Mouse (Mus musculus): ENCODE results near the gene Dnaaf5.
A peak's percentile ranks its signal among the peaks of the same experiment; 100 is the strongest.

DNA sequence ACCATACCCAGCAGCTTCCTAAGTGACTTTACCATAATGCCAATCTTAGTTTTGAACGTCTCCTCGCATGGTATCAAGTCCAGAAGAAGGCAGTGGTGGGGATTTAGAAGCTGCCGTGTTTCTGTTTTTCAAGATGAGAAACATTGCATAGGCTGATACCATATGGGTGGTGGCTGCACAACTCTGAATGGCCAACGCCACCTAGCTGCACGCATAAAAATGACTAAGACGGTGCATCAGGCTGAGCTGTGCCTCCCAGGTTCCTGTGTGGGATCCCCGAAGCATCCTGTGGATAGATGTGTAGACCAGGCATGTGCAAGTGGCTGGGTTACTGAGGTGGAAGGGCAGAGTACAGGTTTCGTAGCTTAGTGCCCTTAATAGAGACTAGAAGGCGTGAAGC, 42.2 kb upstream of the Dnaaf5 start:
- TF ChIP-seq POLR2A (IDR thresholded peaks at IDR 0.05; ENCODE audit: borderline replicate concordance, extremely low read depth, low read depth, low read length), result no peak
- TF ChIP-seq CTCF (IDR thresholded peaks at IDR 0.05; ENCODE audit: insufficient read depth, low read length), result peak; percentile 67
